Mouse (Mus musculus): ENCODE data around the gene D17H6S53E.

GRCm38 (mm10) chr17:35120745-35121142 lies 5.4 kb upstream of the D17H6S53E start:
- no peak for TF ChIP-seq CTCF (IDR thresholded peaks at IDR 0.05; ENCODE audit: control insufficient read depth, insufficient read depth, insufficient read length)
- TF ChIP-seq CEBPB (IDR thresholded peaks at IDR 0.05; ENCODE audit: low read depth) = no peak
- no peak for TF ChIP-seq MAX (IDR thresholded peaks at IDR 0.05)
- TF ChIP-seq USF1 (IDR thresholded peaks at IDR 0.05; ENCODE audit: low read depth) = no peak
- TF ChIP-seq MYOG (IDR thresholded peaks at IDR 0.05; ENCODE audit: control insufficient read depth, extremely low read depth, insufficient read length) = no peak
- TF ChIP-seq FOSL1 (IDR thresholded peaks at IDR 0.05; ENCODE audit: insufficient read depth, low read length, poor library complexity, severe bottlenecking) = no peak
- TF ChIP-seq MYOD1 (IDR thresholded peaks at IDR 0.05; ENCODE audit: control insufficient read depth, insufficient read length, low read depth) = no peak
